Mouse (Mus musculus) embryonic fibroblast, embryonic 13.5 days (primary cell): Measurements from ENCODE around the gene Map3k5.

Experiments
- CTCF ChIP-seq: IDR thresholded peaks from 2 replicates; pipeline ENCODE4 v1.5.1; 2011; ENCODE audit warnings: mild to moderate bottlenecking, control low read depth, low read length, moderate library complexity, borderline replicate concordance; ENCODE audit not compliant: insufficient read depth
- POLR2A ChIP-seq: IDR thresholded peaks from 2 replicates; pipeline ENCODE4 v1.6.1; 2011; ENCODE audit warnings: low read depth, mild to moderate bottlenecking, control low read depth, low read length, moderate library complexity

GRCm38 (mm10) chr10:20066069-20066665, 131.9 kb downstream of the Map3k5 start:
- TF ChIP-seq POLR2A (no peak), CTCF (no peak)
